Mouse (Mus musculus) hindbrain, embryonic 12.5 days (tissue): ENCODE results near the gene Chml. TPM values are rescaled to one million over a fixed set of nuclear protein-coding genes. Genes with fewer than 3 reads are reported as not detected.
A peak's percentile ranks its signal among the peaks of the same experiment; 100 is the strongest.

Source experiments
- ATAC-seq: fragments of 200-750 bp; cut with Nextera tagmentation; 2 replicates; pipeline ENCODE4 v1.8.0; 2017; ENCODE audit warnings: moderate TSS enrichment; ENCODE audit not compliant: low FRiP score
- H3K27ac ChIP-seq: fragments of 300-500 bp; sonication (generic); 2 replicates; pipeline ENCODE4 v1.5.1; 2016; ENCODE audit warnings: mild to moderate bottlenecking
- H3K27me3 ChIP-seq: fragments of 300-500 bp; sonication (generic); 2 replicates; pipeline ENCODE4 v1.6.1; 2016; ENCODE audit warnings: mild to moderate bottlenecking
- H3K36me3 ChIP-seq: fragments of 300-500 bp; sonication (generic); 2 replicates; pipeline ENCODE4 v1.6.1; 2016; ENCODE audit warnings: mild to moderate bottlenecking
- H3K4me1 ChIP-seq: fragments of 300-500 bp; sonication (generic); 2 replicates; pipeline ENCODE4 v1.6.1; 2016
- H3K4me2 ChIP-seq: fragments of 300-500 bp; sonication (generic); replicated peaks from 2 replicates; pipeline ENCODE4 v1.6.1; 2016; ENCODE audit warnings: mild to moderate bottlenecking
- H3K4me3 ChIP-seq: fragments of 300-500 bp; sonication (generic); 2 replicates; pipeline ENCODE4 v1.5.1; 2016; ENCODE audit warnings: mild to moderate bottlenecking
- H3K9ac ChIP-seq: fragments of 300-500 bp; sonication (generic); 2 replicates; pipeline ENCODE4 v1.6.1; 2016; ENCODE audit warnings: mild to moderate bottlenecking, moderate library complexity
- H3K9me3 ChIP-seq: fragments of 300-500 bp; sonication (generic); replicated peaks from 2 replicates; pipeline ENCODE4 v1.6.1; 2016; ENCODE audit warnings: mild to moderate bottlenecking
- WGBS: fragments of 180-500 bp; shearing (Covaris S2); methylation state at CpG from one replicate; pipeline ENCODE4 v1.1.7; 2016; 5-methylcytosine and 5-hydroxymethylcytosine counted together
- polyA plus RNA-seq: library from polyadenylated mRNA; unstranded; fragments of >200 nt; fragmentation: Nextera tagmentation; extraction: Ambion mirVana; gene quantifications from 2 replicates; pipeline ENCODE4 v1.2.1, GENCODE M21; 2016

Chml gene
- polyA plus RNA-seq, 1 experiment from 2014 or later = 5.9 TPM

DNA sequence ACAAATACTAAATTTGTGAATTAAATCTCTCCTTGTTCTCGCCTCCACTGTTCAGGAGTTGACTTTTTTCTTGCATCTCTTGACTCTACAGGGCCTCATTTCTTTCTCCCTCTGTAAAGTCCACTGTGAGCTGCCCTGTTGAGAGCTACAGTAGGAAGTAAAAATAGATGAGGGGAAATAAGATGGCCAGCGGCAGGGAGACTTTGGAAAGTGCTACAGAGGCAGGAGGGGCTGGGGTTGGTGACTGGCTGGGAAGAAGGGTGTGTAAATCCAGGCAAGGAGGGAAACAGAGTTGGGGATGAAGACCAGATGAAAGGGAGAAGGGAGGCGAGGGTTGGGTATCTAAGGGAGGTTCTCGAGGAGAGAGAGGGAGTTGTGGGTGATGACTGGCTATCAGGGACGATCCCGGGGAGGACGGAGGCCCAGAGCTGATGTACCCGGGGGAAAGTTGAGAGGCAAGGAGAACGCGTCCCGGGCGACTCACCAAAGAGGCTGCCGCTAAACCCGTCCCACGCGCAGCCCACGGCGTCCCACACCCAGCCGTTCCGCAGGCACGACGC is 935 bp downstream of the Chml start:
- Histone ChIP-seq H3K4me1 (peaks cover 26% of the 10 kb centered on the region), H3K4me2 (peak overlapping the region; percentile 67), H3K27ac (peak overlapping the region; percentile 84), H3K36me3 (peaks cover 15% of the 10 kb centered on the region), H3K4me3 (peak overlapping the region; percentile 77), H3K27me3 (no peaks in the 10 kb centered on the region), H3K9me3 (no peaks in the 10 kb centered on the region), H3K9ac (peak overlapping the region; percentile 82)
- 1% methylated on average over 22 of the region's 22 CpGs for WGBS
- no peak for ATAC-seq

DNA sequence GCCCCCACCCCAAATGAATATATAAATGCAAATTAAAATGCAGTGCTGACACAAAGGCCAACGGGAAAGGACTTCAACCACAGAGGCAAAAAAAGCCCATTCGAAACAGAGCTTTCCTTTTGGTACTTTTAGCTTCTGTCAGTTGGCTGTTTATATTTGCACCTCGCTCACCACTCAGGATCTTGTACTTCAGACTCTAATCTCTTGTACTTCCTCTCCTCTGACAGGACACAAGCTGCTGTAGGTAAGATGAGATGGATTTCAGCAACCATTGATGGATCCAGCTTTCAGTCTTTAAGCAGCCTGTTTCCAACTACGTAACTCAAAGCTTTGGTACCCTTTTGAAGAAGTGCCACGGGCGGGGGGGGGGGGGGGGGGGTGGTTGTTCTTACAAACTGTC is 11.7 kb downstream of the Chml start:
- Histone ChIP-seq H3K9me3 (no peaks in the 10 kb centered on the region), H3K4me3 (no peak overlapping the region), H3K4me2 (no peak overlapping the region), H3K27me3 (no peaks in the 10 kb centered on the region), H3K9ac (no peak overlapping the region), H3K4me1 (no peaks in the 10 kb centered on the region), H3K36me3 (peaks cover 8% of the 10 kb centered on the region; the same call in 1 of the 2 replicates), H3K27ac (no peak overlapping the region)
- no peak for ATAC-seq
- 85% methylated on average over 6 of the region's 6 CpGs for WGBS

DNA sequence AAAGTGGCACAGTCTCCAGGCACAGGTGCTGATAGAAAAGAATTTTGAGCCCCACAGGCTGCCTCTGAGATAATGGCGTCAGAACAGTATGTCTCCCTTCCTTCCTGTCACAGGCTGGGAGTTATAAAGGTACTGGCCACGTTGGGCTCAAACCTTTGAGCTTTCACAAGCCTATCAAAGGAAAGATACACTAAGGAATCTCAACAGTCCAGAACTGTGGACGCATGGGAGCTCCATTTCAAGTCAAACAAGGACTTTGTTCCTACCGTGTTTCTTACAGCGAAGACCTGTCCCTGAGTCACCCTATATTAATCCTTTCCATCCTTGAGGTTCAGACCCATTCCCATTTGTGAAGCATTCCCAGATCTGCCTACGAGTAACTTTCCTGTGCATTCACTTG is 15.2 kb downstream of the Chml start:
- WGBS = 87% methylated on average over 6 of the region's 6 CpGs
- Histone ChIP-seq H3K4me1 (no peaks in the 10 kb centered on the region), H3K36me3 (no peaks in the 10 kb centered on the region), H3K9me3 (no peaks in the 10 kb centered on the region), H3K4me3 (no peak overlapping the region), H3K9ac (no peak overlapping the region), H3K27me3 (no peaks in the 10 kb centered on the region), H3K4me2 (no peak overlapping the region), H3K27ac (no peak overlapping the region)
- no peak for ATAC-seq

DNA sequence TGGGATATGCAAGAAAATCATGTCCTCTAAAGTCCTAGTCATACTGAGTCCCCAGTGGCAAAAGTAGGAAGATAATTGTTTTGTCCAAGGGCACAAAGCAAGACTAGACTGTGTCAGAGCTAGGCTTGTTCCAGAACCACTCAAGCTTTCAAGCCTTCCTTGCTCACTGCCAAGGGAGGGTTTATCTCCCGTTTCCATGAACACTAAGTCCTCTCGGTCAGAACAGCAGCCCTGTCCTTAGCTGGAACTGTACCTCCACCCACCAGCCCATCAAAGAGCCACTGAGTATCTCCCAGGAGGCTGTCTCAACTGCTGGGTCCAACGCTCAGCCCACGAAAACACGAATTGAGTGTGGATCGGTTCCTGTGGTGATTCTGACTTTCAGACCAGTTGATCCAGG is 17.6 kb downstream of the Chml start:
- no peak for ATAC-seq
- Histone ChIP-seq H3K4me1 (no peaks in the 10 kb centered on the region), H3K36me3 (no peaks in the 10 kb centered on the region), H3K27ac (no peak overlapping the region), H3K4me3 (no peak overlapping the region), H3K4me2 (no peak overlapping the region), H3K9me3 (no peaks in the 10 kb centered on the region), H3K9ac (no peak overlapping the region), H3K27me3 (no peaks in the 10 kb centered on the region)
- 88% methylated on average over 6 of the region's 6 CpGs for WGBS

DNA sequence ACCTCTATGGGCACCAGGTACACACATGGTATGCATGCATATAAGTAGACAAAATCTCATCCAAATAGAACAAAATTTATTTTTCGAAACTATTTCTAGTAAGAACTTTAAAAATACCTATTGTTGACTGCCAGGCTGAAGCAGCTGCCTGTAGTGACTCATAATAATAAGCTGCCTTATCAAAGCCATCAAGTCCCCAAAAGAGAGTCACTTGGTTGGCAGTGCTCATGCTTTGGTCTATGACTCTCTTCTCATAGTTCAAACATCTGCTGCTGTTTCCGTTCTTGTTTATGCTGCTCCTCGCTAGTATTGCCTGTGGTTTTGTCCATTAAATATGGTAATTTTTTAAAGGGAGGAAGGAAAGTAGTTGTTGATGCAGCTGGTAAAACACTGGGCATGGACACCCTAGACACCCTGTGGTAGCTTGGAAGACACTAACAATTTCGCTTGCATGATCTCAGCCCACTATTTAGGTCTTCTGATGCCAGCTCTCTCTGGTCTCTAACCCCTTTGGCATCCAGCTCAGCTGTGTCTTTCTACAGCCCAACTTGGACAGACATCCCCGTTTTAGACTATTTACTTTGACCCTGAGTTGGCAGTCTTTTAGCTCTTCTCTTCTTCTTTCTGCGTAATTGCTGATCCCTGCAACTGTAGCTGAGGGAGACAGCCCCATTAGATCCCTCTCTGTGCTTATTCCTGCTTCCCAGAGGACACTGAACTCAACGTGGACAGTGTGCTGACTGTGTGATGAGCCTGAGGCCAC is 19.0 kb downstream of the Chml start:
- Histone ChIP-seq H3K36me3 (no peaks in the 10 kb centered on the region), H3K9me3 (no peaks in the 10 kb centered on the region), H3K4me1 (no peaks in the 10 kb centered on the region), H3K4me3 (no peak overlapping the region), H3K27ac (no peak overlapping the region), H3K4me2 (no peak overlapping the region), H3K9ac (no peak overlapping the region), H3K27me3 (no peaks in the 10 kb centered on the region)
- ATAC-seq = no peak
- WGBS = 89% methylated on average over 7 of the region's 7 CpGs

DNA sequence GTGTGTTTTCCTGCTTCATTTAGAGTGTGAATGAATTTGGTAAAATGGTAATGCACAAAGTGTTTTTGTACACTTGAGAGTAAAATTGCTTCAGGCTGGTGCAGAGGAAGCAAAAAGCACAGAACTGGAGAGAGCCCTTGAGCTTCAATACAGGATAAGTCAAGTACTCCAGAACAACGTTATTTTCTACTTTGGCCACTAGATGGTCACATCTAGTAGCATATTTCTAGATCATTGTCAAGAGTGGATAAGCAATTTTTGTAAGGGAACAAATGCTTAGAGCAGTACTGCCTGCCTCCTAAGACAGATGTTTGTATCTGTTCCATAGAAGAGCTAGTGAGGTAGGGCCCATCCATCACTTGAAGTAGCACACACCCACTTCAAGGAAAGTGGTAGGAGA is 21.1 kb downstream of the Chml start:
- Histone ChIP-seq H3K4me2 (no peak overlapping the region), H3K9me3 (no peaks in the 10 kb centered on the region), H3K4me3 (no peak overlapping the region), H3K9ac (no peak overlapping the region), H3K4me1 (no peaks in the 10 kb centered on the region), H3K27me3 (no peaks in the 10 kb centered on the region), H3K36me3 (no peaks in the 10 kb centered on the region), H3K27ac (no peak overlapping the region)
- ATAC-seq = no peak
- WGBS = 47% methylated on average over 1 of the region's 1 CpGs

DNA sequence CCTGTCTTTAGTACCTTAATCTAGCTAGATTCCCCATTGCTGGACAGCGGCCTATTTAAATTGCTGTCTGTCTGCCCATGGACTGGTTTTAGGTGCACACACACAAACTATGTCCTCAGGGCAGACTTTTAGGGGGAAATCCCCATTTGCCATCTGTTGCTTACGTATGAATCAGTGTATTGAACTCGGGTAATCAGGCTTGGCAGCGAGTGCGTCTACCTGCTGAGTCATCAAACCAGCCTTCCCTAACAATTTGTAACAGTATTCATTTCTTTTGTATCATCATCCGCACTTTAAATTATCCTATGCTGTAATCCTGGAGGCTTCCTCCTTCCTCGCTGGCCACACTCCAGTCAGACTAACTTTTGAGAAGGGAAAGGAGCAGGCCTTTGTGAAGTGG is 22.7 kb downstream of the Chml start:
- Histone ChIP-seq H3K9ac (no peak overlapping the region), H3K4me3 (no peak overlapping the region), H3K4me2 (no peak overlapping the region), H3K4me1 (no peaks in the 10 kb centered on the region), H3K36me3 (no peaks in the 10 kb centered on the region), H3K27ac (no peak overlapping the region), H3K27me3 (no peaks in the 10 kb centered on the region), H3K9me3 (no peaks in the 10 kb centered on the region)
- ATAC-seq = no peak
- 70% methylated on average over 7 of the region's 7 CpGs for WGBS

DNA sequence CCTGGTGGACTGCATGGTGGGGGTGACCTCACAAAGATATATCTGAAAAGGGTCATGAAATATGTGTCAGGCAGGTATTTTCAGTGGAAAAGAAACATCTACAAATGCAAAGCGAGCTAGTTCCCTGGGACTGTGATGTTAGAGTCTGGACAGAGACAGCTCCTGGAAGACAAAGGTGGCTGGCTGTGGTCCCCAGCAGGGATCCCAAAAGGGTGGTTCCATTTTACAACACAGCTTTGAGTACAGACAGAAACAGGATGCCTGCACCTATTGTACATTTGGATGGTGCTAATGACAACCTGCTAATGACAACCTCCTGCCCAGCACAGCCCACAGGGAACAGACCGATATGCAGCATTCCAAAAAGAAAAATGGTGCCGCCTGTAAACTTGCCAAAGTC is 23.2 kb downstream of the Chml start:
- WGBS = 91% methylated on average over 3 of the region's 3 CpGs
- no peak overlapping the region for H3K9ac ChIP-seq
- no peaks in the 10 kb centered on the region for H3K4me1 ChIP-seq
- no peak overlapping the region for H3K4me2 ChIP-seq
- no peaks in the 10 kb centered on the region for H3K27me3 ChIP-seq
- ATAC-seq = no peak
- no peak overlapping the region for H3K27ac ChIP-seq
- H3K9me3 ChIP-seq = no peaks in the 10 kb centered on the region
- no peak overlapping the region for H3K4me3 ChIP-seq
- no peaks in the 10 kb centered on the region for H3K36me3 ChIP-seq

DNA sequence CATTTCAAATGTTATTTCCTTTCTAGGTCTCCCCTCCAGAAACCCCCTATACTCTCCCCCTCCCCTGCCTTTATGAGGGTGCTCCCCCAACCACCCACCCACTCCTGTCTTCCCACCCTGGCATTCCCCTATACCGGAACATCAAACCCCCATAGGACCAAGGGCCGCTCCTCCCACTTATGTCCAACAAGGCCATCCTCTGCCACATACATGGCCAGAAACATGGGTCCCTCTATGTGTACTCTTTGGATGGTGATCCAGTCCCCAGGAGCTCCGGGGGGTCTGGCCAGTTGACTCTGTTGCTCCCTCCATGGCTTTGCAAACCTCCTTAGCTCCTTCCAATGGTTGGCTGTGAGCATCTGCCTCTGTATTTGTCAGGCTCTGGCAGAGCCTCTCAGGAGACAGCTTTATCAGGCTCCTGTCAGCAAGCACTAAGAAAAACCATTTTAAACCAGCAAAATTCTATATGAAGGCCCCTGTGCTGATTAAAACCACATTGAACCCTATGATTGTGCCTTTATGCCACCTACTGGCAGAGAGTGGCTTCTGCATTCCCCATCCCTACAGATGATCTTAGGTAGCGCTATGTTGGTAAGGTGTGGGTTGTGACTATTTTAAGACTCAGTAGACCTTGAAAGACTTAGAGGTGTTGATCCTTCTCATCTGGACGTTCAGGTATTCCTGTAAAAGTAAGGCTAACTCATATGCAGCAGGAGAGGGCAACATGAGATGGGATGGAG is 23.9 kb downstream of the Chml start:
- Histone ChIP-seq H3K4me3 (no peak overlapping the region), H3K4me1 (no peaks in the 10 kb centered on the region), H3K9me3 (no peaks in the 10 kb centered on the region), H3K9ac (no peak overlapping the region), H3K27me3 (no peaks in the 10 kb centered on the region), H3K4me2 (no peak overlapping the region), H3K27ac (no peak overlapping the region), H3K36me3 (no peaks in the 10 kb centered on the region)
- peak; percentile 65 for ATAC-seq
- 79% methylated on average over 5 of the region's 5 CpGs for WGBS

DNA sequence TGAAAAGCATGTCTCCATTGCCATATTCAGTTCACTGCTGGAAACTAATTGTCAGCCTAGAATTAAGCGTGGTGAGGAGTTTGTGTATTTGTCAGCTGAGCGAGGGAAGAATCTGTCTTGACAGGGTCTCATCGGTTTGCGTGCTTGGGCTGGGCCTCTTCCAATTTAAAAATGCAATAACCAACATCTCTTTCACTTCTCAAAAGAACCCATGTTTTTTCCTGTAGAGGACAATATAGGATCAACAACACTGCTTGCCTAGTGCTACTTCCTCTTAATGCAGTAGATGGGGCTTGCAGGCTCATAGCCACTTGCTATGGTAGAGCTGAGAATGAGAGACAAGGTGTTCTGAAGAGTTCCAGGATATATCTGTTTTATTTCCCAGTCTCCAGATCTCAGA is 32.8 kb downstream of the Chml start:
- H3K27ac ChIP-seq = no peak overlapping the region
- 89% methylated on average over 4 of the region's 4 CpGs for WGBS

DNA sequence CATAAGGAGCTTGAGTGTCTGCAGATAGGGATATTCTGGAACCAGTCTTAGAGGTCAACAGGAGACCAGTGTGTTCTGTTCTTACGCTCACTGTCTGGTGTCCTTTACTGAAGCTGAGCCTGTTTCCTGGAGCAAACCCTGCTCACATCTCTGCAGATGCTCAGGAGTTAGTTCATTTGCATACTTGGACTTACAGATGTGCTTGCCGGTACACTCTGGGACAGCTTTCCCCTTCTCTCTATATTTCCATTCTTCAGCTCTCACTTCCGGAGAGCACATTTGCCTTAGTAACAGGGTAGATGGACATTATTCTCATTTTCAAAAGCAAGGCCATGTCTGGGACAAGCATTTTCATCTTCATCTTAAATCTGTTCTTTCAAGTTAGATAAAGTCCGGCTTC is 44.1 kb downstream of the Chml start:
- no peaks in the 10 kb centered on the region for H3K36me3 ChIP-seq
- no peak overlapping the region for H3K4me2 ChIP-seq
- no peaks in the 10 kb centered on the region for H3K4me1 ChIP-seq
- no peaks in the 10 kb centered on the region for H3K27me3 ChIP-seq
- H3K9me3 ChIP-seq = no peaks in the 10 kb centered on the region
- H3K9ac ChIP-seq = no peak overlapping the region
- H3K27ac ChIP-seq = no peak overlapping the region
- no peak for ATAC-seq
- H3K4me3 ChIP-seq = no peak overlapping the region
- 93% methylated on average over 4 of the region's 4 CpGs for WGBS

More for the DNA sequence above, 32.8 kb downstream of the Chml start:
- H3K9me3 ChIP-seq = no peaks in the 10 kb centered on the region
- H3K9ac ChIP-seq = no peak overlapping the region
- no peaks in the 10 kb centered on the region for H3K27me3 ChIP-seq
- H3K4me3 ChIP-seq = no peak overlapping the region
- no peaks in the 10 kb centered on the region for H3K4me1 ChIP-seq
- no peak for ATAC-seq
- peaks cover 6% of the 10 kb centered on the region; the same call in 1 of the 2 replicates for H3K36me3 ChIP-seq
- H3K4me2 ChIP-seq = no peak overlapping the region

DNA sequence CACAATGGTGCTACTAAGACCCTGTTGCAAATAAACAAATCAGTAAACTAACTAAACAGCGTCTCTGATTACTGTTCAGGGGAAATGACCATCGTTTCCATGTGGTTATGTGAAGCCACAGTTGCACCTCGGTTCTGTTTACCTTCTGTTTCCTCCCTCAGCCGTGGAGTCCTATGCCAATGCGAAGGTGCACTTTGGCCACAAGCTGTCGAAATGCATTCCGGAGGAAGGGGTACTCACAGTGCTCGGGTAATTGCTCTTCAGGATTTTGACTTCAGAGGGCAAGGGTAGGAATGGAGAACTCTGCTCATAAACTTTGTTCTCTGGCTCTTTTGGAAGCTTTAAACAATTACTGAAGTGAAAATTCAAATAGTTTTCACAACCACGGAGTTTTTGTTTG is 45.7 kb downstream of the Chml start:
- ATAC-seq = no peak
- Histone ChIP-seq H3K4me2 (no peak overlapping the region), H3K9me3 (no peaks in the 10 kb centered on the region), H3K4me1 (no peaks in the 10 kb centered on the region), H3K36me3 (no peaks in the 10 kb centered on the region), H3K9ac (no peak overlapping the region), H3K4me3 (no peak overlapping the region), H3K27ac (no peak overlapping the region), H3K27me3 (no peaks in the 10 kb centered on the region)
- WGBS = 79% methylated on average over 9 of the region's 9 CpGs
